ENCODE assay signal across 8 mouse cellular contexts in the genomic region with DNA sequence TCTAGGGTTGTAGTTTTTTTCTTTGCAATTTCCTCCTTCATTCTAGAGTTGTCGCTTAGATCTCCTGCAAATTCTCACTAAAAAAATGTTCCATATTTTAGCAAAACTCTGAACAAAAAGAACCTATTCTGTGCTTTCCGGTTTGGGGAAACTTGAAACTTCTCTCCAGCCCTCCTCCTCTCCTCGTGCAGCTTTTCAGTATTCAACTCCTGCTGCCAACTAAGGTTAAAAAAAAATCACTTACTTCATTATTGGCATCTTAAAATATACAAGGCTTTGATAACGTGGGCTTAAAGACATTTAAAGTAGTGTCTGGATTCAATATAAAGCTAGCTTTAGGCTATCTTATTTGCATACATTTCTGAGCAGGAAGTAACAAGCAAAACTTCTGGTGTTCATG. TPM values are rescaled to one million over a fixed set of nuclear protein-coding genes. Genes with fewer than 3 reads are reported as not detected.
DNase-seq lines count a peak whose midpoint lies in the region; ATAC-seq and TF ChIP-seq lines count a peak whose summit lies in the region.

No protein-coding gene starts in this region.

- H3K4me3 ChIP-seq in kidney, embryonic 16.5 days (ENCODE audit: low read length) = peak overlapping the region; percentile 66
- peak overlapping the region; percentile 49 for H3K4me3 ChIP-seq in hindbrain, postnatal 0 days (ENCODE audit: low read length)
- H3K4me3 ChIP-seq in midbrain, embryonic 16.5 days (ENCODE audit: low read depth, low read length) = peak overlapping the region; percentile 49

- no peak overlapping the region for H3K9ac ChIP-seq in kidney, embryonic 16.5 days (replicated peaks; ENCODE audit: low read length)
- H3K9ac ChIP-seq in hindbrain, postnatal 0 days (replicated peaks; ENCODE audit: low read length) = peak overlapping the region; percentile 60; the same call in 1 of the 2 replicates
- no peak overlapping the region for H3K9ac ChIP-seq in midbrain, embryonic 16.5 days (ENCODE audit: low read depth, low read length)

- H3K27me3 ChIP-seq in kidney, embryonic 16.5 days (ENCODE audit: insufficient read depth, low read length) = no peaks in the 10 kb centered on the region
- no peaks in the 10 kb centered on the region for H3K27me3 ChIP-seq in hindbrain, postnatal 0 days (ENCODE audit: insufficient read depth, low read length)
- H3K27me3 ChIP-seq in midbrain, embryonic 16.5 days (ENCODE audit: control insufficient read depth, insufficient read depth, low read depth, low read length) = no peaks in the 10 kb centered on the region

- peak overlapping the region; percentile 53 for H3K4me2 ChIP-seq in kidney, embryonic 16.5 days (replicated peaks; ENCODE audit: low read depth, low read length)
- H3K4me2 ChIP-seq in hindbrain, postnatal 0 days (ENCODE audit: low read depth, low read length) = peak overlapping the region; percentile 55
- peak overlapping the region; percentile 47 for H3K4me2 ChIP-seq in midbrain, embryonic 16.5 days (ENCODE audit: low read length)

- WGBS in kidney, embryonic 16.5 days = 20% methylated on average over 4 of the region's 4 CpGs
- 20% methylated on average over 4 of the region's 4 CpGs for WGBS in hindbrain, postnatal 0 days
- 12% methylated on average over 4 of the region's 4 CpGs for WGBS in midbrain, embryonic 16.5 days

- peak overlapping the region; percentile 93 for H3K27ac ChIP-seq in kidney, embryonic 16.5 days (ENCODE audit: low read length)
- H3K27ac ChIP-seq in hindbrain, postnatal 0 days = peak overlapping the region; percentile 76
- peak overlapping the region; percentile 90; the same call in 1 of the 2 replicates for H3K27ac ChIP-seq in midbrain, embryonic 16.5 days (ENCODE audit: low read length)

- no peak for DNase-seq in kidney, adult 8-10 months
- peak; percentile 12 for DNase-seq in hindbrain, postnatal 0 days (ENCODE audit: low spot score)
- no peak for DNase-seq in cerebellum, postnatal 4 days (ENCODE audit: low spot score in 2 of 2)
- no peak for DNase-seq in ovary, postnatal 36 days (ENCODE audit: low spot score)

- no peak for ATAC-seq in kidney, embryonic 16.5 days (ENCODE audit: low FRiP score, low TSS enrichment)
- ATAC-seq in common myeloid progenitor, adult 5-6 weeks (replicated peaks; ENCODE audit: low read depth, poor library complexity, severe bottlenecking) = peak; percentile 14
- ATAC-seq in hindbrain, postnatal 0 days = 0 out of 2 replicates have a peak, but pooled peaks have one; percentile 13
- ATAC-seq in midbrain, embryonic 16.5 days = no peak; the same call in 1 of the 2 replicates
- ATAC-seq in cerebellum, adult (ENCODE audit: insufficient number of reproducible peaks, low FRiP score, low TSS enrichment) = no peak

- H3K9me3 ChIP-seq in kidney, embryonic 16.5 days (ENCODE audit: low read length) = no peaks in the 10 kb centered on the region
- H3K9me3 ChIP-seq in hindbrain, postnatal 0 days (ENCODE audit: low read length) = no peaks in the 10 kb centered on the region
- H3K9me3 ChIP-seq in midbrain, embryonic 16.5 days (replicated peaks; ENCODE audit: control insufficient read depth, low read length, poor library complexity, severe bottlenecking) = no peaks in the 10 kb centered on the region

- no peak for TF ChIP-seq CTCF in hindbrain, postnatal 0 days (IDR thresholded peaks at IDR 0.05; ENCODE audit: low read depth)

- no peaks in the 10 kb centered on the region for H3K4me1 ChIP-seq in kidney, embryonic 16.5 days (ENCODE audit: insufficient read depth, low read length)
- H3K4me1 ChIP-seq in hindbrain, postnatal 0 days (ENCODE audit: insufficient read depth, low read length) = no peaks in the 10 kb centered on the region
- H3K4me1 ChIP-seq in midbrain, embryonic 16.5 days (ENCODE audit: control insufficient read depth, insufficient read depth, low read length) = no peaks in the 10 kb centered on the region; the same call in 1 of the 2 replicates

- H3K36me3 ChIP-seq in kidney, embryonic 16.5 days (ENCODE audit: insufficient read depth, low read length) = no peaks in the 10 kb centered on the region
- no peaks in the 10 kb centered on the region for H3K36me3 ChIP-seq in hindbrain, postnatal 0 days (ENCODE audit: insufficient read depth, low read length)
- H3K36me3 ChIP-seq in midbrain, embryonic 16.5 days (ENCODE audit: control insufficient read depth, insufficient read depth, low read length) = no peaks in the 10 kb centered on the region

RNA-seq across cellular contexts. Expression of gene Sh3bgrl, which starts 0.4 kb away (rescaled TPM):
- 121 TPM in 2 replicates for polyA plus RNA-seq in kidney, embryonic 16.5 days (2015; fragmentation: Nextera tagmentation; extraction: Ambion mirVana)
- 133 and 151 TPM in 2 replicates for total RNA-seq in common myeloid progenitor, adult 5-6 weeks (2017)
- 66.8 and 68.2 TPM in 2 replicates for total RNA-seq in hindbrain, postnatal 0 days (2014; rRNA removed)
- polyA plus RNA-seq in hindbrain, postnatal 0 days (2015; fragmentation: Nextera tagmentation; extraction: Ambion mirVana) = 142 and 143 TPM in 2 replicates
- 208 and 215 TPM in 2 replicates for polyA plus RNA-seq in midbrain, embryonic 16.5 days (2015; fragmentation: Nextera tagmentation; extraction: Ambion mirVana)

Comparison
In these comparisons a context has a peak if more than half of its experiments do, and no peak if none do; other contexts are left out.
1. ATAC-seq: peak in common myeloid progenitor, adult 5-6 weeks (single experiment) and hindbrain, postnatal 0 days (single experiment); none in kidney, embryonic 16.5 days (single experiment), midbrain, embryonic 16.5 days (single experiment) and cerebellum, adult (single experiment).
2. Peak in every context shown above with its lines, with median percentiles within 50 percentile points of each other: H3K27ac ChIP-seq, H3K4me2 ChIP-seq and H3K4me3 ChIP-seq.